Mouse (Mus musculus) forebrain, embryonic 15.5 days (tissue): Measurements from ENCODE around the gene Leng1. TPM values are rescaled to one million over a fixed set of nuclear protein-coding genes. Genes with fewer than 3 reads are reported as not detected.
"Not testable (repeated sequence)": the region's sequence is repeated elsewhere in the genome, so short reads cannot be mapped to it uniquely, and the experiment has no call there.

Source experiments
- ATAC-seq: fragments of 200-750 bp; cut with Nextera tagmentation; replicated peaks from 2 replicates; pipeline ENCODE4 v1.8.0; 2017; ENCODE audit warnings: mild to moderate bottlenecking, moderate TSS enrichment, moderate library complexity
- H3K27ac ChIP-seq: fragments of 300-500 bp; sonication (generic); replicated peaks from 2 replicates; pipeline ENCODE4 v1.5.1; 2015; ENCODE audit warnings: mild to moderate bottlenecking, inconsistent platforms
- H3K27me3 ChIP-seq: fragments of 300-500 bp; sonication (generic); 2 replicates; pipeline ENCODE4 v1.6.1; 2015; ENCODE audit warnings: inconsistent platforms
- H3K36me3 ChIP-seq: fragments of 300-500 bp; sonication (generic); 2 replicates; pipeline ENCODE4 v1.6.1; 2015; ENCODE audit warnings: mild to moderate bottlenecking, inconsistent platforms
- H3K4me1 ChIP-seq: fragments of 300-500 bp; sonication (generic); 2 replicates; pipeline ENCODE4 v1.6.1; 2015; ENCODE audit warnings: inconsistent platforms
- H3K4me2 ChIP-seq: fragments of 300-500 bp; sonication (generic); replicated peaks from 2 replicates; pipeline ENCODE4 v1.6.1; 2015; ENCODE audit warnings: mild to moderate bottlenecking, inconsistent platforms
- H3K4me3 ChIP-seq: fragments of 300-500 bp; sonication (generic); 2 replicates; pipeline ENCODE4 v1.5.1; 2015; ENCODE audit warnings: mild to moderate bottlenecking, inconsistent platforms
- H3K9ac ChIP-seq: fragments of 300-500 bp; sonication (generic); replicated peaks from 2 replicates; pipeline ENCODE4 v1.6.1; 2015; ENCODE audit warnings: mild to moderate bottlenecking, inconsistent platforms
- H3K9me3 ChIP-seq: fragments of 300-500 bp; sonication (generic); 2 replicates; pipeline ENCODE4 v1.6.1; 2016; ENCODE audit warnings: inconsistent platforms
- WGBS: fragments of 180-500 bp; shearing (Covaris S2); methylation state at CpG from one replicate; pipeline ENCODE4 v1.1.7; 2015; ENCODE audit warnings: mixed read lengths; 5-methylcytosine and 5-hydroxymethylcytosine counted together
- polyA plus RNA-seq: library from polyadenylated mRNA; unstranded; fragments of >200 nt; fragmentation: Nextera tagmentation; extraction: Ambion mirVana; gene quantifications from 2 replicates; pipeline ENCODE4 v1.2.1, GENCODE M21; 2015

Leng1 gene
- 15.7 and 16.5 TPM in 2 replicates for polyA plus RNA-seq

DNA sequence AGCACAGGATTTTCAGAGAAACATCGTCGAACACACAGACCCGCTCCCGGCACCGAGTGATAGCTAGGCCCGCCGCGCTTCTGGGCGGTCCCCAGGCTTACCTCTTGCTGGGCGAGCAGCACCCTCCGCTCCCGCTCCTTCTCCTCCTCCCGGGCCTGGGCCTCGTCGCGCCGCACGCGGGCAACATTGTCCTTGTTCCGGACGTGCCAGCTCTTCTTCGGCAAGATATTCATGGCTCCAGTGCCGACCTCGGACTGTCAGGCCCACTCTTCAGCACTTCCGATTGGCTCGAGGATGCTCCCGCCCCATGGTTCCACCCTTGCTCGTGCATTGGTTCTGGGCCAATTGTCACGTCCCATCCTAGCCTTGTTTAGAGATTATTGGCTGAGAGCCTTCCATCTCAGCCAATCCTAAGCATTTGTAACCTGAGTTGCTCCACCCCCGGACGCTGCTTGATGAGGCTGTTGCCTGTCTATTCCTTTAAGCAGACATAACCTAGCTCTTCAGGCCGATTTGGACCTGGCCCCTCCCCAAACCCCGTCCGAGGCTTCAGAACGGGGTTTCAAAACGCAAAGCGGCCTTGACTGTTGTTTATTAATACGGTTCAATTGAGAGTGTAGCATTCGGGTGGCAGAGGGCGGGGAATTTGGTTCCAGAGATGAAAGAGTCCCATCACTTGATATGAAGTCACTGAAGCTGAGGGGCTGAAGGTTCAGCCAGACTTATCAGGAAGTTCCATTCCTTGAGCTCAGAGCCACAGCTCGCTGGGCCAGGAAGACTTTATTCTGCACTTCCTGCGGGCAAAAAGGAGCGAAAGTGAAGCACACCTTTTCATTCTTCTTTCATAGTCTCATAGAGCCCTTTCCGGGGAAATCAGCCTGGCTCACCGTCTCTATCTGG lies at the start of gene Leng1:
Gene Leng1, minus strand, starts transcription at position 626 of the 900 bp plus-strand sequence.
- no peaks in the 10 kb centered on the region for H3K27me3 ChIP-seq
- H3K4me2 ChIP-seq = peak within 1 kb of the TSS; percentile 68
- H3K9ac ChIP-seq = peak within 1 kb of the TSS; percentile 56
- peak within 1 kb of the TSS; percentile 67 for H3K4me3 ChIP-seq
- 4% methylated on average over 45 of the region's 45 CpGs for WGBS
- H3K4me1 ChIP-seq = peaks cover 19% of the 10 kb centered on the region
- no peaks in the 10 kb centered on the region for H3K9me3 ChIP-seq
- peak within 1 kb of the TSS; percentile 76 for H3K27ac ChIP-seq
- peaks cover 24% of the 10 kb centered on the region for H3K36me3 ChIP-seq
- ATAC-seq = peak; percentile 98

DNA sequence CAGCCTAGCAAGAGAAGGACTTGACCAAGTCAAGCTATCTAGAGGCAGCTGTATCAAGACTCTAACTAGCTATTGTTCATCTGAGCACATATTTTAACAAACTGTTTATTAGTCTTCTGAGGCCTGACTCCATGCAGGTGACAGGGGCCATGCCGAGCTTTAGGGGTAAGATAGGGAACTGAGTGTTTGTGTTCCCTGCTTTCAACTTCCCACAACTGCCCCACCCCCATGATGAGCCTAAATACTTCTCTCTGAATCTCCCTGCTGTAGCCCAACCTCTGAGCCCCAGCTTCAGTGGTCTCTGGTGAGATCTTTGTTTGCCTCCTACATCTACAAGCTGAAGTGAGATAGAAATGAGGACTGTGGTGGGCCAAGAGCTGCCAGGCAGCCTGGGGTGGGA lies 49.6 kb upstream of the Leng1 start:
- Histone ChIP-seq H3K4me3 (no peak overlapping the region), H3K36me3 (no peaks in the 10 kb centered on the region), H3K9me3 (no peaks in the 10 kb centered on the region), H3K27me3 (no peaks in the 10 kb centered on the region), H3K4me1 (no peaks in the 10 kb centered on the region), H3K9ac (no peak overlapping the region), H3K27ac (no peak overlapping the region), H3K4me2 (no peak overlapping the region)
- 67% methylated on average over 1 of the region's 1 CpGs for WGBS
- no peak for ATAC-seq

DNA sequence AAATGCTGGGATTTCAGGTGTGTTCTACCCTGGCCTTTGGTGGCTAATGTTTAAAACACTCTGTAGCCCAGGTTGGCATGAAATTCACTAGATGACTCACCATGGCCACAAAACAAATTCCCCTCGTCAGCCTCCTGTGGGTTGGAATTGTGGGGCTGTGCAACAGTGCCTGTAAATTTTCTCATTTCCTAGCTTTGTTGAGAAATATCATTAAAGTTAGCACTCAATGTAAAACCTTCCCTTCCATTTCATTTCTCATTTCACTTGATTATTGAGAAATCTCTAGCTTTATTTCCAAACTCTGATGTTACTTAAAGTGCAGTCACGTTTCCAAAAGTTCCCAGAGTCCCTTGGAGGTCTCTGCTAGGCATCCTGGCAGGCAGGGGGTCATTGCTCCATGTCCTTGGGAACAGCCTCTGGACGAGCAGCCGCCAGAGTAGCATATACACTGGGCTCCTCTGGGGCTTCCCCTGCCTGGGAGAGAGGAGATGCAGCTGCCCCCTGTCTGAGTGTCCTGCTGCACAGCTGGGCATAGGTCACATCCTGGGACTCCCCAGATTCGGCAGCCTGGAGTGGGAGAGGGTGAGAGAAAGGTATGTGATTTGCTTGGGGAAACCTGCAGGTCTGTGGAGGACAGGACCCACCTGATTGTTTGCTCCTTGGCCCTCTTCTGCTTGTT lies 46.8 kb upstream of the Leng1 start:
- Histone ChIP-seq H3K27me3 (no peaks in the 10 kb centered on the region), H3K4me3 (no peak overlapping the region), H3K4me1 (0 out of 2 replicates have a peak, but pooled peaks cover 3% of the 10 kb centered on the region), H3K4me2 (no peak overlapping the region), H3K9ac (no peak overlapping the region), H3K27ac (no peak overlapping the region), H3K36me3 (peaks cover 10% of the 10 kb centered on the region), H3K9me3 (no peaks in the 10 kb centered on the region)
- ATAC-seq = no peak
- WGBS = 47% methylated on average over 5 of the region's 5 CpGs

DNA sequence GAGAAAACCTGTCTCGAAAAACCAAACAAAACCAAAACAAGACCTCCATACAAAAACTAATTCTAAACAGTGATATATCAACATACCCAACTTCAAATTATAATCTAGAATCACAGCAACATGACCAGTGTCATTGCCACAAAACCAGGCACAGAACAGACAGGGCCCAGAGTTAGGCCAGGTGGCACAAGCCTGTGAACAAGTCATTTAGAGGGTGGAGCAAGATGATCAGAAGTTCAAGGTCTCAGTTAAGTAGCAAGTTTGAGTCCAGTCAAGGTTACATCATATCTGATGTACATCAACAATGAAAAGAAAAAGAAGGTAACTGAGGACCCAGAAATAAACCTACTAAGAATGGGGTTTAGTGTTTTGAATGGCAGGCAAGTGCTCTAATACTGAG lies 43.4 kb upstream of the Leng1 start:
- ATAC-seq = no peak
- H3K4me1 ChIP-seq = peaks cover 26% of the 10 kb centered on the region
- H3K36me3 ChIP-seq = peaks cover 22% of the 10 kb centered on the region
- H3K9me3 ChIP-seq = no peaks in the 10 kb centered on the region
- H3K9ac ChIP-seq = no peak overlapping the region
- H3K27me3 ChIP-seq = no peaks in the 10 kb centered on the region
- no peak overlapping the region for H3K4me3 ChIP-seq
- 73% methylated on average over 1 of the region's 1 CpGs for WGBS
- H3K4me2 ChIP-seq = no peak overlapping the region
- no peak overlapping the region for H3K27ac ChIP-seq

DNA sequence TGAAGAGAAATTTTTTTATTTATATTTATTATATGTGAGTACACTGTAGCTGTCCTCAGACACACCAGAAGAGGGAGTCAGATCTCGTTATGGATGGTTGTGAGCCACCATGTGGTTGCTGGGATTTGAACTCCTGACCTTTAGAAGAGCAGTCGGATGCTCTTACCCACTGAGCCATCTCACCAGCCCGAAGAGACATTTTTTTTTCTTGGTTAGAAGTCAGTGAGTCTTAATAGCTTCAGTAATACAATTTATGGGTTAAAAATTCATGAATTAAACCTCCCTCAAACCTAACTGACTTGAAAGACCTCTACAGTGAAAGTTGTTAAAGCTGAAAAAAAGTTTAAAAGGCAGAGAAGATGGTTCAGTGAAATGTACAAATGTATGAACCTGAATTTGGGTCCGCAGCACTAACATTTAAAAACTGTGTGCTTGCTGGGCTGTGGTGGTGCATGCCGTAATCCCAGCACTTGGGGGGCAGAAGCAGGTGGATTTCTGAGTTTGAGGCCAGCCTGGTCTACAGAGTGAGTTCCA lies 42.9 kb upstream of the Leng1 start:
- not testable (repeated sequence) for ATAC-seq, H3K27me3 ChIP-seq, H3K4me2 ChIP-seq, H3K4me3 ChIP-seq, H3K9me3 ChIP-seq, H3K27ac ChIP-seq, H3K9ac ChIP-seq
- 42% methylated on average over 5 of the region's 5 CpGs for WGBS
- Histone ChIP-seq H3K36me3 (peaks cover 22% of the 10 kb centered on the region), H3K4me1 (peaks cover 27% of the 10 kb centered on the region)

DNA sequence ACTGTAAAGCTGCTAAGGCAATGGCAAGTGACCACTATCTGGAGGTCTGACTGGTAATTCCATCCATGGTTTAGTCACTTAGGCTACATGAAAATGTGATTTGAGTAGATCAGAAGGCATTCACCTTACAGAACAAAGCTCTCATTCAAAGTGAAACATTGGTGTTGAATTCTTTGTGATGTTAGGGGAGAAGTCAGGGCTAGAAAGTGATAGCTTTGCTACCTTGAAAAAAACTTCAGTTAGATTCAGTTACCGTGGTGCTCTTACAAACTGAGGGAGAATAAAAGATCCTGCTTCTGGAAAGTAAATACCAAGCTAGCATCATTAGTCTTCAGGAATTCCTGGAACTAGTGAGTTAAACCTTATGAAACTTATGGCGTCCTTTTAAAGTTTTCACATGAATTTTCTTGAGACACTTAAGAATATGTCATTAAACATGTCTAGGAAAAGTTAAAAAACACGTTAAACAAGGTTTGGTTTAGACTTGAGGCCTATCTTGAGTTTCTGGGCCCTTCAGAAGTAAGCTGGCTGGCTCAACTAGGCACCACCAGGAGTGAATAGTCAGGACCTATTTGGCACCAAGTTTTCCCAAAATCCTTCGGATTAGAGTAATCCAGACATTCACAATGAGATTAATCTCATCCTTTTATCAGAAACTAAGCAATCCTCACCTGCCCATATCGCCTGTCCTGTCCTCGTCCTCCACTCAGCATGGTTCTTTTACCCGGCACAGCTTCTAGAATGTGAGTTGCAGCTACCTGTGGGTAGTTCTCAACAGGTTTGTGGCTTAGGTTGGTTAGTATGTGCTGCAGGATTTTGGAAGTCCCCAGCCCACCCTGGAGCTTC lies 42.2 kb upstream of the Leng1 start:
- Histone ChIP-seq H3K27me3 (no peaks in the 10 kb centered on the region), H3K9me3 (no peaks in the 10 kb centered on the region), H3K4me2 (no peak overlapping the region), H3K4me3 (no peak overlapping the region), H3K4me1 (peaks cover 29% of the 10 kb centered on the region), H3K27ac (no peak overlapping the region), H3K9ac (no peak overlapping the region), H3K36me3 (peaks cover 22% of the 10 kb centered on the region)
- 24% methylated on average over 7 of the region's 7 CpGs for WGBS
- no peak for ATAC-seq

DNA sequence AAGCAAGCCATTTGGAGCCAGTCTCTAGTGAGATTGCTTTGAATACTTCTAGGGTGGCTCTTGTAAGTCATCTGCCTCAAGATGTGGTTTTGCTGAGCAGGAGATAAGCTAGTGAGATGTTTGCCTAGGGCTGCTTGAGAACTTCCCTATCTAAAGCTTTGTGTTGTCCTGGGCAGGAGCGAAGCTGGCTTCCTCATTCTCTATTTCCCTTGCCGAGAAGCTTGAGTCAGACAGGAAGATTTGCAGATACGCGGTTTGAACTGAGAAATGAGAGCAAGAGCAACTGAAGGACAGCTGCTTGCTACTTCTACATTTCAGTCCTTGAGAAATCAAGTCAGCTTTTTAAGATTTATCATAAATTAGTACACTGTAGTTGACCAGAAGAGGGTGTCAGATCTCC lies 41.4 kb upstream of the Leng1 start:
- WGBS = 71% methylated on average over 4 of the region's 4 CpGs
- ATAC-seq = no peak
- Histone ChIP-seq H3K27ac (no peak overlapping the region), H3K27me3 (no peaks in the 10 kb centered on the region), H3K9ac (no peak overlapping the region), H3K4me2 (peak overlapping the region; percentile 79; the same call in 1 of the 2 replicates), H3K36me3 (peaks cover 22% of the 10 kb centered on the region), H3K9me3 (no peaks in the 10 kb centered on the region), H3K4me1 (peaks cover 29% of the 10 kb centered on the region), H3K4me3 (no peak overlapping the region)

DNA sequence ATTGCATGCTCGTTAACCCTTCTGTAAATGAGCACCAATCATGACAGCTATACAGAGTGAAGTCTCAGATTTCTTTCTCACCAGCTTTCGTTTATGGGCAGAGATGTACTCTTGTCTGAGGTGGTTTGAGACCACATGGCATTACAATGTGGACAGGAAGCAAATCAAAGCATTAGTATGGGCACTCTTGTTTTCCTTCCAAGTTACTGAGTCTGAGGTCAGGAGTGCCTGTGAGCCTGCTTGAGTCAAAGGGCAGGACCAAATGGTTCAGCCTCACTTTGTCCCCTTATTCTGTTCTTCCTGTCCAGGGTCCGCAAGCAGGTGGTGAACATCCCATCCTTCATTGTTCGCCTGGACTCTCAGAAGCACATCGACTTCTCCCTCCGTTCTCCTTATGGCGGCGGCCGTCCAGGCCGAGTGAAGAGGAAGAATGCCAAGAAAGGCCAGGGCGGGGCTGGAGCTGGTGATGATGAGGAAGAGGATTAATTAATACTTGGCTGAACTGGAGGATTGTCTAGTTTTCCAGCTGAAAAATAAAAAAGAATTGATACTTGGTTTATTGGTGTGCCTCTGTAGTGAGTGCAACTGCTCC lies 40.8 kb upstream of the Leng1 start:
- Histone ChIP-seq H3K4me3 (peak overlapping the region; percentile 85), H3K9me3 (no peaks in the 10 kb centered on the region), H3K27me3 (no peaks in the 10 kb centered on the region), H3K36me3 (peaks cover 22% of the 10 kb centered on the region), H3K4me1 (peaks cover 29% of the 10 kb centered on the region), H3K4me2 (peak overlapping the region; percentile 79), H3K27ac (no peak overlapping the region), H3K9ac (0 out of 2 replicates have a peak overlapping the region, but pooled peaks have one; percentile 73)
- no peak for ATAC-seq
- WGBS = 35% methylated on average over 11 of the region's 11 CpGs

DNA sequence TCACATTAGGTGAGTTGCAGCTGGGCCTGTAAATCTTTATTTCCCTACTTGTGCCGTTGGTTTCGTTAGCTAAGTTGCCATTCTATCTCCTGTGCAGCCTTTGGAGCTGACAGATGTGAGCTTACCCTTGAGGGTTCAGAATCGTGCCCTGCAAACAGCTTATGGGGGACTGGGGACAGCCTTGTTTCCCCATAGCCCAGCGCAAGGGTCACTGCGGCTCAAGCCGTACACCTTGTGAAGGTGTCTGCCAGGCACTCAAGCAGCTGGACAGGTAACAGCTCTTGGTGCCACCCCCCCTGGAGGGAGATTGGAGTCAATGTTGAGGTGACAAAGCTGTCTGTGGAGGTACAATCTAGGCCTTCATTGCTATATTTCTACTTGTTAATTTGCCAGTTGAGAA lies 40.3 kb upstream of the Leng1 start:
- Histone ChIP-seq H3K27me3 (no peaks in the 10 kb centered on the region), H3K27ac (no peak overlapping the region)
- WGBS = 33% methylated on average over 6 of the region's 6 CpGs

DNA sequence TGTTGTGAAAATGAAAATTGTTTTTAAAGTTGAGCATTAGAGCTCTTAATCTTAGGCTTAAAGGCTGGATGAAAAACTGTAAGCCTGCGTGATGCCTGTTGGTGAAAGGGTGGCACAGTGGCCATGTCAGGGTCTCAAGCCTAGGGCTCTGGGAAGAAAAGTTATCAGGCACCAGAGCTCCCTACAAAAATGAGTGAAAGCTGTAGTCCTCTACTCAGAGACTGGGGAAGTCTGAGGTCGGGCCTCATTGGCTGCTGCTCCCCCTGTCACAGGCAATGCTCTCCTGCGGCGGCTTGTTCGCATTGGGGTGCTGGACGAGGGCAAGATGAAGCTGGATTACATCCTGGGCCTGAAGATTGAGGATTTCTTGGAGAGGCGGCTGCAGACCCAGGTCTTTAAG lies 39.8 kb upstream of the Leng1 start:
- Histone ChIP-seq H3K36me3 (peaks cover 29% of the 10 kb centered on the region), H3K4me3 (peak overlapping the region; percentile 85), H3K4me2 (peak overlapping the region; percentile 79), H3K4me1 (peaks cover 29% of the 10 kb centered on the region), H3K9ac (peak overlapping the region; percentile 73)
- 4% methylated on average over 7 of the region's 7 CpGs for WGBS
- not testable (repeated sequence) for ATAC-seq, H3K27me3 ChIP-seq, H3K9me3 ChIP-seq, H3K27ac ChIP-seq

More for the DNA sequence above, 40.3 kb upstream of the Leng1 start:
- Histone ChIP-seq H3K4me2 (peak overlapping the region; percentile 79), H3K4me3 (peak overlapping the region; percentile 85), H3K4me1 (peaks cover 29% of the 10 kb centered on the region), H3K9me3 (no peaks in the 10 kb centered on the region), H3K9ac (peak overlapping the region; percentile 73), H3K36me3 (peaks cover 26% of the 10 kb centered on the region)
- no peak for ATAC-seq

DNA sequence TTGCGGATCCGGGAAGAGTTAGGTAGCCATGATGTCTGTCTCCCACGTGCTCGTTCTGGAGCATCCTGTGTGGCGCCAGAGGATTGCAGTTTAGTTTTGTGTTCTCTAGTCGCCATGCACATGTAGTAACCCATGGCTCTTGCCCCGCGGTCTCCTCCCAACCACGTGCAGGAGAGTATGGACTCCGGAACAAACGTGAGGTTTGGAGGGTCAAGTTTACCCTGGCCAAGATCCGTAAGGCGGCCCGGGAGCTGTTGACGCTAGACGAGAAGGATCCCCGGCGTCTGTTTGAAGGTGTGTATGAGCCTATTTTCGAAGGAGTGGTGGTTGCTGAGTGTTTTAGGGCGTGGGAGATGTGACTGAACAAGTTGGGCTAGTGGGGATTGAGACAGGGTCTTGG lies 38.8 kb upstream of the Leng1 start:
- 2% methylated on average over 20 of the region's 20 CpGs for WGBS
- Histone ChIP-seq H3K4me2 (peak overlapping the region; percentile 79), H3K27ac (peak overlapping the region; percentile 95), H3K36me3 (peaks cover 38% of the 10 kb centered on the region), H3K4me3 (peak overlapping the region; percentile 85), H3K9ac (peak overlapping the region; percentile 73), H3K9me3 (no peaks in the 10 kb centered on the region), H3K4me1 (peaks cover 29% of the 10 kb centered on the region), H3K27me3 (no peaks in the 10 kb centered on the region)
- peak; percentile 57 for ATAC-seq
